Mouse (Mus musculus) ES-E14 (cell line): Measurements from ENCODE around the gene a.

Source experiments
- CHD2 ChIP-seq: IDR thresholded peaks from 2 replicates; pipeline ENCODE4 v1.6.1; 2014; ENCODE audit warnings: mild to moderate bottlenecking, low read depth, low read length, inconsistent platforms
- ZC3H11A ChIP-seq: IDR thresholded peaks from 2 replicates; pipeline ENCODE4 v1.6.1; 2012; ENCODE audit warnings: low read depth, mild to moderate bottlenecking, inconsistent platforms, low read length, borderline replicate concordance
- ZNF384 ChIP-seq: IDR thresholded peaks from 2 replicates; pipeline ENCODE4 v1.6.1; 2012; ENCODE audit warnings: low read depth, low read length, inconsistent platforms

GRCm38 (mm10) chr2:154786187-154786586 is 5.0 kb upstream of the a start:
- no peak for TF ChIP-seq ZC3H11A
- no peak for TF ChIP-seq CHD2
- TF ChIP-seq ZNF384: no peak
